Mouse (Mus musculus) right cerebral cortex, postnatal 25 days (tissue): ENCODE measurements around the gene Tgfb1.
A peak's percentile ranks its signal among the peaks of the same experiment; 100 is the strongest.

Experiments used
- DNase-seq: peaks from one replicate; pipeline ENCODE4 v3.0.0; 2022

Gene Tgfb1

GRCm38 (mm10) chr7:25686680-25687531 lies at the start of gene Tgfb1:
Tgfb1 (plus strand) TSS chr7:25687002.
- DNase-seq: no peak

GRCm38 (mm10) chr7:25637099-25637498 lies 49.7 kb upstream of the Tgfb1 start:
- no peak for DNase-seq

GRCm38 (mm10) chr7:25639754-25640153 lies 47.0 kb upstream of the Tgfb1 start:
- DNase-seq: peak; percentile 62

GRCm38 (mm10) chr7:25644136-25644535 lies 42.7 kb upstream of the Tgfb1 start:
- DNase-seq: no peak

- no peak for DNase-seq
These were observed 42.2 kb upstream of the Tgfb1 start for GRCm38 (mm10) chr7:25644631-25645030.

- no peak for DNase-seq
These were observed 41.7 kb upstream of the Tgfb1 start for GRCm38 (mm10) chr7:25645074-25645473.

- no peak for DNase-seq
These were observed 39.2 kb upstream of the Tgfb1 start for GRCm38 (mm10) chr7:25647574-25648123.

- DNase-seq: no peak
These were observed 37.0 kb upstream of the Tgfb1 start for GRCm38 (mm10) chr7:25649839-25650238.

GRCm38 (mm10) chr7:25651281-25651680 lies 35.5 kb upstream of the Tgfb1 start:
- DNase-seq: no peak

GRCm38 (mm10) chr7:25652244-25652759 lies 34.5 kb upstream of the Tgfb1 start:
- no peak for DNase-seq

- no peak for DNase-seq
These were observed 31.0 kb upstream of the Tgfb1 start for GRCm38 (mm10) chr7:25655601-25656428.

GRCm38 (mm10) chr7:25657785-25658184 lies 29.0 kb upstream of the Tgfb1 start:
- no peak for DNase-seq

- DNase-seq: peak; percentile 99
These were observed 27.9 kb upstream of the Tgfb1 start, which contains the start of the genes Bckdha and Exosc5 for GRCm38 (mm10) chr7:25658657-25659472. Bckdha (minus strand) TSS chr7:25658981. Exosc5 (plus strand) TSS chr7:25659164.

- no peak for DNase-seq
These were observed 20.4 kb upstream of the Tgfb1 start for GRCm38 (mm10) chr7:25666381-25666780.

- no peak for DNase-seq
These were observed 17.6 kb upstream of the Tgfb1 start for GRCm38 (mm10) chr7:25669158-25669557.

- DNase-seq: no peak
These were observed 17.2 kb upstream of the Tgfb1 start for GRCm38 (mm10) chr7:25669631-25670030.

- no peak for DNase-seq
These were observed 16.7 kb upstream of the Tgfb1 start for GRCm38 (mm10) chr7:25670096-25670495.

- no peak for DNase-seq
These were observed 15.1 kb upstream of the Tgfb1 start for GRCm38 (mm10) chr7:25671686-25672085.

GRCm38 (mm10) chr7:25672442-25672841 lies 14.4 kb upstream of the Tgfb1 start:
- DNase-seq: no peak

- no peak for DNase-seq
These were observed 12.5 kb upstream of the Tgfb1 start for GRCm38 (mm10) chr7:25674297-25674696.

- DNase-seq: no peak
These were observed 12.0 kb upstream of the Tgfb1 start, which contains the start of gene Tmem91 for GRCm38 (mm10) chr7:25674719-25675300. Tmem91 (minus strand) TSS chr7:25675166.

- DNase-seq: no peak
These were observed 11.4 kb upstream of the Tgfb1 start for GRCm38 (mm10) chr7:25675405-25675804.
